Mouse (Mus musculus): Measurements from ENCODE around the gene Trat1. TPM values are rescaled to one million over a fixed set of nuclear protein-coding genes. Genes with fewer than 3 reads are reported as not detected.

The Trat1 gene
- polyA plus RNA-seq, 1 experiment from 2014 or later = 0.46 TPM

GRCm38 (mm10) chr16:48777254-48777653 lies 5.4 kb upstream of the Trat1 start:
- no peak overlapping the region for H3K4me2 ChIP-seq
- H3K27ac ChIP-seq = no peak overlapping the region
- no peaks in the 10 kb centered on the region for H3K36me3 ChIP-seq
- no peak overlapping the region for H3K9ac ChIP-seq
- 56% methylated on average over 2 of the region's 2 CpGs for WGBS
- no peaks in the 10 kb centered on the region for H3K27me3 ChIP-seq
- no peak overlapping the region for H3K4me3 ChIP-seq
- H3K9me3 ChIP-seq = no peaks in the 10 kb centered on the region
- ATAC-seq (ENCODE audit: borderline replicate concordance, extremely low read depth, low FRiP score, low TSS enrichment) = no peak
- no peaks in the 10 kb centered on the region for H3K4me1 ChIP-seq

- H3K27me3 ChIP-seq = no peaks in the 10 kb centered on the region
- H3K4me2 ChIP-seq = no peak overlapping the region
- H3K36me3 ChIP-seq = no peaks in the 10 kb centered on the region
- 90% methylated on average over 3 of the region's 3 CpGs for WGBS
- no peak overlapping the region for H3K4me3 ChIP-seq
- H3K4me1 ChIP-seq = no peaks in the 10 kb centered on the region
- no peaks in the 10 kb centered on the region for H3K9me3 ChIP-seq
- no peak overlapping the region for H3K9ac ChIP-seq
- ATAC-seq (ENCODE audit: borderline replicate concordance, extremely low read depth, low FRiP score, low TSS enrichment) = no peak
- H3K27ac ChIP-seq = no peak overlapping the region
These were observed 2.6 kb downstream of the Trat1 start for GRCm38 (mm10) chr16:48769183-48769582.

DNA sequence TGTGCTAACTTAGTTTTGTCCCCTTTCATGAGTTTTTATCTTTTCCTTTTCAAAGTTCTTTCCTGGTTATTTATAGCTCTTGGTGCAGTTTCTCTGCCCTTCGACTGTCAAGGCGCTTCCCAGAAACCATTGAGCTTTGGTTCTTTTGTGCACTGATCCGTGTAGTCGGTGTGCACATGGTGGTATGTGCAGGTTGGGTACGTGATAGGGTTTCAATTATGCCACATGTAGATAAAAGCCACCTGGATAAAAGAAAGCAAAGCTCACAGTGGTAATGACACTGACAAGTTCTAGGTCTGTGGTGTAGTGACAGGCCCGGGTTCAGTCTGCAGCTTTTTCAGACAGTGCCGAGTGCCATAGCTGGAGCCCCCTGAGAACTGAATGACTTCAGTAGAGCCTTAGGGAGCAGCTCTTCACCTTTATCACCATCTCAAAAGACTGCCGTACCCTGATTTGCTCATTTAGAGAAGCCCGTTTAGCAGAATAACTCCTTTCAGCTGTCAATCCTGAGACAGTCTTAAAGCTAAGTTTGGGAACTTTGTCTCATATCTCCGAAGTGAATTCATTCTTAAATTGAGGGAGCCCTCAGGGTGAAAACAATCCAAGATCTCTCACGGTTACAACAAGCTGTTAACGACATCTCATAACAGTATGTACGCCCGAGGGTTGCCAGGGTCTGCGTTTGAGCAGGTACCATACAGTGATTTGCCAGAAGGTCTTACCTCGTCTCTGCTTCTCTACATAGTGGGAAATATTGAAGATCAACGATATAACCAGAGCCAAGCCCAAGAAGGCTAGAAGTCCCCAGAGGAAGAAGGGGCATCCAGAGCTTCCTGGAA lies 11.0 kb downstream of the Trat1 start:
- Histone ChIP-seq H3K36me3 (no peaks in the 10 kb centered on the region), H3K4me2 (no peak overlapping the region), H3K9ac (no peak overlapping the region), H3K27ac (no peak overlapping the region), H3K27me3 (no peaks in the 10 kb centered on the region), H3K9me3 (no peaks in the 10 kb centered on the region), H3K4me3 (no peak overlapping the region), H3K4me1 (no peaks in the 10 kb centered on the region)
- ATAC-seq (ENCODE audit: borderline replicate concordance, extremely low read depth, low FRiP score, low TSS enrichment) = no peak
- WGBS = 65% methylated on average over 17 of the region's 17 CpGs

- no peaks in the 10 kb centered on the region for H3K4me1 ChIP-seq
- 12% methylated on average over 26 of the region's 26 CpGs for WGBS
- peak overlapping the region; percentile 21; the same call in 1 of the 2 replicates for H3K4me3 ChIP-seq
- no peak overlapping the region for H3K27ac ChIP-seq
- peak overlapping the region; percentile 48 for H3K4me2 ChIP-seq
- no peaks in the 10 kb centered on the region for H3K36me3 ChIP-seq
- no peak overlapping the region for H3K9ac ChIP-seq
- ATAC-seq (ENCODE audit: borderline replicate concordance, extremely low read depth, low FRiP score, low TSS enrichment) = no peak
- no peaks in the 10 kb centered on the region for H3K9me3 ChIP-seq
- no peaks in the 10 kb centered on the region for H3K27me3 ChIP-seq
These were observed 21.5 kb downstream of the Trat1 start for GRCm38 (mm10) chr16:48750145-48750827.

- no peaks in the 10 kb centered on the region for H3K4me1 ChIP-seq
- no peak overlapping the region for H3K9ac ChIP-seq
- no peak overlapping the region for H3K4me2 ChIP-seq
- no peaks in the 10 kb centered on the region for H3K9me3 ChIP-seq
- ATAC-seq (ENCODE audit: borderline replicate concordance, extremely low read depth, low FRiP score, low TSS enrichment) = no peak
- H3K36me3 ChIP-seq = no peaks in the 10 kb centered on the region
- no peaks in the 10 kb centered on the region for H3K27me3 ChIP-seq
- 67% methylated on average over 2 of the region's 2 CpGs for WGBS
- H3K4me3 ChIP-seq = no peak overlapping the region
- no peak overlapping the region for H3K27ac ChIP-seq
These were observed 26.4 kb downstream of the Trat1 start for GRCm38 (mm10) chr16:48745418-48745817.

GRCm38 (mm10) chr16:48745011-48745410 lies 26.8 kb downstream of the Trat1 start:
- Histone ChIP-seq H3K27me3 (no peaks in the 10 kb centered on the region), H3K9me3 (no peaks in the 10 kb centered on the region), H3K9ac (no peak overlapping the region), H3K4me2 (no peak overlapping the region), H3K27ac (no peak overlapping the region), H3K36me3 (no peaks in the 10 kb centered on the region), H3K4me3 (no peak overlapping the region), H3K4me1 (no peaks in the 10 kb centered on the region)
- no peak for ATAC-seq (ENCODE audit: borderline replicate concordance, extremely low read depth, low FRiP score, low TSS enrichment)
- 73% methylated on average over 2 of the region's 2 CpGs for WGBS

DNA sequence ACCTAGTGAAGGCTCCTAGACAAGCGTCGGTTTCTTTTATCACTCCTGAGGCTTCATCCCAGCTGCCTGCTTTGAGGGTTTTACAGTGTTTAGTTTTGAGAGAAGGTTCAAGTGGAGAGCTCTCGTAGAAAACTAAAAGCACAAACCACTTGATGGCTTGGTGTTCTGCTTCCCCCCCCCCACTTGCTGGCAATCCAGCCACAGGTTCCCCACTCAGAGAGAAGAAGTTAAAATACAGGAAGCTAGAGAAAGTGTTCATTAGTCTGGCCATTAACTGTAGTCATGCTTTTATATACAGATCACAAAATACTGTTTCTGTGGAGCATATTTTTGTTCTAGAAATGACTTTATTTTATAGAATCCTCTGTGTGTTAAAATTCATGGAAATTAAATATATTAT lies 30.3 kb downstream of the Trat1 start:
- no peaks in the 10 kb centered on the region for H3K9me3 ChIP-seq
- WGBS = 35% methylated on average over 3 of the region's 3 CpGs
- H3K27ac ChIP-seq = no peak overlapping the region
- no peaks in the 10 kb centered on the region for H3K4me1 ChIP-seq
- no peaks in the 10 kb centered on the region for H3K27me3 ChIP-seq
- no peaks in the 10 kb centered on the region for H3K36me3 ChIP-seq
- ATAC-seq (ENCODE audit: borderline replicate concordance, extremely low read depth, low FRiP score, low TSS enrichment) = no peak
- no peak overlapping the region for H3K4me2 ChIP-seq
- no peak overlapping the region for H3K9ac ChIP-seq
- H3K4me3 ChIP-seq = no peak overlapping the region

GRCm38 (mm10) chr16:48739974-48740373 lies 31.8 kb downstream of the Trat1 start:
- 59% methylated on average over 6 of the region's 6 CpGs for WGBS
- H3K4me3 ChIP-seq = no peak overlapping the region

GRCm38 (mm10) chr16:48738429-48738828 lies 33.4 kb downstream of the Trat1 start:
- H3K4me2 ChIP-seq = no peak overlapping the region
- no peaks in the 10 kb centered on the region for H3K36me3 ChIP-seq
- H3K27me3 ChIP-seq = no peaks in the 10 kb centered on the region
- no peak overlapping the region for H3K4me3 ChIP-seq
- ATAC-seq (ENCODE audit: borderline replicate concordance, extremely low read depth, low FRiP score, low TSS enrichment) = no peak
- H3K9ac ChIP-seq = no peak overlapping the region
- H3K4me1 ChIP-seq = no peaks in the 10 kb centered on the region
- H3K9me3 ChIP-seq = no peaks in the 10 kb centered on the region
- 80% methylated on average over 2 of the region's 2 CpGs for WGBS
- no peak overlapping the region for H3K27ac ChIP-seq

More at GRCm38 (mm10) chr16:48739974-48740373, 31.8 kb downstream of the Trat1 start:
- no peaks in the 10 kb centered on the region for H3K36me3 ChIP-seq
- H3K27ac ChIP-seq = no peak overlapping the region
- H3K4me1 ChIP-seq = no peaks in the 10 kb centered on the region
- no peak for ATAC-seq (ENCODE audit: borderline replicate concordance, extremely low read depth, low FRiP score, low TSS enrichment)
- H3K9ac ChIP-seq = no peak overlapping the region
- H3K27me3 ChIP-seq = no peaks in the 10 kb centered on the region
- H3K9me3 ChIP-seq = no peaks in the 10 kb centered on the region
- H3K4me2 ChIP-seq = no peak overlapping the region

DNA sequence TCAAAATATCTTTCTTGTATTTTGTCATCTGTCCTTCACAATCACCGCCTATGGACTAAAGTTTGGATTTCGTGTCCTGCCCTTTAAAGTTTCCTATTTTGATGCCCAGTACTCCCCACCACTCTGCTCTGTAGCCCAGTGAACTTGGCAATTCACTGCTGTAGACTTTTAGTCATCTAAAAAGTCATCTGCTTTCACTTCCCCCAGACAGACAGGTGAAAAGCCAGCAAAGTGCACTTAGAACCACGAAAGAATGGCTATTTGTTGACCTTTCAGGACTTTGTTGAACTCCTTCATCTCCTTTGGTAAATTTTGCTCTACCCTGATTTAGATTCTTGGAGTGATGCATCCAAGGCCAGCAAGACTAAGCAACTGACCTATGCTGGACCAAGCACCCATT lies 34.9 kb downstream of the Trat1 start:
- Histone ChIP-seq H3K27ac (no peak overlapping the region), H3K4me2 (no peak overlapping the region), H3K9ac (no peak overlapping the region), H3K4me1 (no peaks in the 10 kb centered on the region), H3K4me3 (no peak overlapping the region), H3K36me3 (no peaks in the 10 kb centered on the region), H3K27me3 (no peaks in the 10 kb centered on the region), H3K9me3 (no peaks in the 10 kb centered on the region)
- WGBS = 79% methylated on average over 3 of the region's 3 CpGs
- ATAC-seq (ENCODE audit: borderline replicate concordance, extremely low read depth, low FRiP score, low TSS enrichment) = no peak

DNA sequence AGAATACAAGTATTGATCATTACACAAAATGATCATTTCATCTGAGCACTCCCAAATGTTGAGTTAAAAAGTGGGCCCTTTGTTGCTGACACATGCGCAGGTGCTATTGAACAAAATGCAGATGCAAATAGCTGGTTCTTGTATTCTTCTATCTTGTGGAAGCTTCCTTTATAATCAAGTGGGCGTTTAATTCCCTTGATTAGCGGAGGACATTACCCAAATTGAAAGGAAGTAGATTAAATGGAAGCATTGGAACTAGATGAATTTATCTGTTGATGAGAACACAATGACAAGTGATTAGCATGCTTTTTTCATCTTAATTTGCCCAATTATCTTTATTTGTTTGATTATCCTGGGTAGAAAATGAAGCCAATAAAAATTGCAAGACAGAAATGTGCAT lies 51.6 kb downstream of the Trat1 start:
- H3K4me2 ChIP-seq = no peak overlapping the region
- no peaks in the 10 kb centered on the region for H3K36me3 ChIP-seq
- no peaks in the 10 kb centered on the region for H3K9me3 ChIP-seq
- 90% methylated on average over 3 of the region's 3 CpGs for WGBS
- H3K27me3 ChIP-seq = no peaks in the 10 kb centered on the region
- H3K9ac ChIP-seq = no peak overlapping the region
- no peak for ATAC-seq (ENCODE audit: borderline replicate concordance, extremely low read depth, low FRiP score, low TSS enrichment)
- no peak overlapping the region for H3K4me3 ChIP-seq
- no peak overlapping the region for H3K27ac ChIP-seq
- H3K4me1 ChIP-seq = no peaks in the 10 kb centered on the region

DNA sequence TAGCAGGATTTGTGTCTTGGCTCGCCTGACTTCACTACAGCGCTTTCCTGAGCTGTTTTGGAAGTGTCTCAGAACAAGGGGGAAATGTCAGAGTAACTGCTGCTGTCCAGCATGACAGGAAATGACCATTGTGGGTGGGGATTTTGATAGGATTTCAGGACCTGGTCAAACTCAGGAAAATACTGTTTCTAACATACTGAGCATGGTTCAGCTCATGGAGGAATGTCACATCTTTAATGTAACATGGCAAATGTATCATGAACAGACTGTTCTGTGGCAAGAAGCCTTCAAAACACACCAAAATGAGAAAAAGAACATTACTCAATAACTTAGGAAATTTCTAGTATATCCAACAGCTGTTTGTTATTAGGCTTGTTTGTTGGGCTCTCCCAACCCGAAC lies 52.1 kb downstream of the Trat1 start:
- Histone ChIP-seq H3K27me3 (no peaks in the 10 kb centered on the region), H3K9me3 (no peaks in the 10 kb centered on the region), H3K4me1 (no peaks in the 10 kb centered on the region), H3K36me3 (no peaks in the 10 kb centered on the region), H3K27ac (no peak overlapping the region), H3K9ac (no peak overlapping the region), H3K4me2 (no peak overlapping the region), H3K4me3 (no peak overlapping the region)
- no peak for ATAC-seq (ENCODE audit: borderline replicate concordance, extremely low read depth, low FRiP score, low TSS enrichment)
- 56% methylated on average over 3 of the region's 3 CpGs for WGBS
